Mouse (Mus musculus) megakaryocyte, adult 5-6 weeks (primary cell): ENCODE measurements around the gene Nos3. TPM values are rescaled to one million over a fixed set of nuclear protein-coding genes. Genes with fewer than 3 reads are reported as not detected.

ENCODE experiments used
- ATAC-seq: 2 replicates; pipeline ENCODE4 v1.8.0; 2016; ENCODE audit warnings: mild to moderate bottlenecking, inconsistent platforms; ENCODE audit not compliant: poor library complexity, severe bottlenecking
- total RNA-seq, 2 experiments: library from RNA; stranded (forward) in 1 of 2; stranded (reverse) in 1 of 2; fragments of 153-499, 151-499 nt in 1 of 2; fragments of 221-1000, 200-1000 nt in 1 of 2; gene quantifications; 2 replicates each; pipeline versions ENCODE4 v1.2.3 to v1.2.4; 2015 to 2017

The Nos3 gene
- total RNA-seq, 2 experiments from 2014 or later: 0.25 to 0.29 TPM

GRCm38 (mm10) chr5:24373807-24374206 is 9.2 kb downstream of the Nos3 start:
- ATAC-seq: no peak

- ATAC-seq: no peak
Observed at GRCm38 (mm10) chr5:24374216-24374615, 9.6 kb downstream of the Nos3 start.

GRCm38 (mm10) chr5:24374666-24375328 is 10.2 kb downstream of the Nos3 start:
- ATAC-seq: no peak

GRCm38 (mm10) chr5:24378700-24379099 is 14.1 kb downstream of the Nos3 start:
- ATAC-seq: no peak

- no peak for ATAC-seq
Observed at GRCm38 (mm10) chr5:24379501-24379900, 14.9 kb downstream of the Nos3 start.

- ATAC-seq: no peak
Observed at GRCm38 (mm10) chr5:24380499-24380898, 15.9 kb downstream of the Nos3 start.

- no peak for ATAC-seq
Observed at GRCm38 (mm10) chr5:24381486-24381885, 16.9 kb downstream of the Nos3 start.

GRCm38 (mm10) chr5:24381988-24382387 is 17.4 kb downstream of the Nos3 start:
- no peak for ATAC-seq

GRCm38 (mm10) chr5:24383026-24383859 is 18.6 kb downstream of the Nos3 start:
- ATAC-seq: peak; percentile 77

- ATAC-seq: peak; percentile 33
Observed at GRCm38 (mm10) chr5:24384407-24384806, 19.8 kb downstream of the Nos3 start.

- no peak for ATAC-seq
Observed at GRCm38 (mm10) chr5:24385374-24385773, 20.8 kb downstream of the Nos3 start.

- no peak for ATAC-seq
Observed at GRCm38 (mm10) chr5:24385887-24386550, 21.4 kb downstream of the Nos3 start.

- no peak for ATAC-seq
Observed at GRCm38 (mm10) chr5:24387264-24388241, 22.9 kb downstream of the Nos3 start.

- no peak for ATAC-seq
Observed at GRCm38 (mm10) chr5:24388246-24388915, 23.8 kb downstream of the Nos3 start.

- ATAC-seq: peak; percentile 45
Observed at GRCm38 (mm10) chr5:24389011-24389657, 24.5 kb downstream of the Nos3 start.

GRCm38 (mm10) chr5:24389658-24390020 is 25.0 kb downstream of the Nos3 start:
- no peak for ATAC-seq

- ATAC-seq: no peak
Observed at GRCm38 (mm10) chr5:24391864-24392263, 27.3 kb downstream of the Nos3 start, which contains the start of gene Atg9b. Atg9b (minus strand) TSS chr5:24392143.

- ATAC-seq: no peak
Observed at GRCm38 (mm10) chr5:24392724-24393123, 28.1 kb downstream of the Nos3 start.

GRCm38 (mm10) chr5:24393392-24393997 is 28.9 kb downstream of the Nos3 start, which contains the start of gene Abcb8:
Abcb8 (plus strand) TSS chr5:24393663.
- peak; percentile 69 for ATAC-seq
